Mouse (Mus musculus): Measurements from ENCODE around the gene Chst5. TPM values are rescaled to one million over a fixed set of nuclear protein-coding genes. Genes with fewer than 3 reads are reported as not detected.

Chst5 gene
- polyA plus RNA-seq, 1 experiment from 2014 or later = 5.3 TPM

GRCm38 (mm10) chr8:111919663-111920062 lies 9.4 kb upstream of the Chst5 start:
- 85% methylated on average over 2 of the region's 2 CpGs for WGBS
- Histone ChIP-seq H3K9ac (replicated peaks; ENCODE audit: low read depth) (no peak overlapping the region), H3K27me3 (replicated peaks; ENCODE audit: insufficient read depth, low read length) (no peaks in the 10 kb centered on the region), H3K27ac (ENCODE audit: low read length) (no peak overlapping the region), H3K4me1 (ENCODE audit: insufficient read depth, low read depth, low read length) (no peaks in the 10 kb centered on the region), H3K9me3 (ENCODE audit: low read length) (no peaks in the 10 kb centered on the region), H3K36me3 (ENCODE audit: insufficient read depth, low read length) (no peaks in the 10 kb centered on the region), H3K4me2 (replicated peaks; ENCODE audit: low read depth, low read length) (no peak overlapping the region), H3K4me3 (ENCODE audit: low read depth, low read length) (no peak overlapping the region)
- DNase-seq (ENCODE audit: low spot score) (no peak), ATAC-seq (no peak)
- TF ChIP-seq CTCF (IDR thresholded peaks at IDR 0.05) (peak; percentile 42; the same call in 1 of the 2 replicates), EP300 (IDR thresholded peaks at IDR 0.05) (no peak)

GRCm38 (mm10) chr8:111912860-111913432 lies 2.7 kb upstream of the Chst5 start:
- Histone ChIP-seq H3K27me3 (replicated peaks; ENCODE audit: insufficient read depth, low read length) (no peaks in the 10 kb centered on the region), H3K36me3 (ENCODE audit: insufficient read depth, low read length) (no peaks in the 10 kb centered on the region), H3K9ac (replicated peaks; ENCODE audit: low read depth) (no peak overlapping the region), H3K9me3 (ENCODE audit: low read length) (no peaks in the 10 kb centered on the region), H3K4me1 (ENCODE audit: insufficient read depth, low read depth, low read length) (no peaks in the 10 kb centered on the region; the same call in 1 of the 2 replicates), H3K4me2 (replicated peaks; ENCODE audit: low read depth, low read length) (no peak overlapping the region), H3K27ac (ENCODE audit: low read length) (no peak overlapping the region), H3K4me3 (ENCODE audit: low read depth, low read length) (no peak overlapping the region)
- 48% methylated on average over 12 of the region's 12 CpGs for WGBS
- DNase-seq (ENCODE audit: low spot score) = no peak
- ATAC-seq = no peak
- TF ChIP-seq CTCF (IDR thresholded peaks at IDR 0.05) (peak; percentile 47), EP300 (IDR thresholded peaks at IDR 0.05) (no peak)

GRCm38 (mm10) chr8:111911572-111911971 lies 1.3 kb upstream of the Chst5 start:
- Histone ChIP-seq H3K9me3 (ENCODE audit: low read length) (no peaks in the 10 kb centered on the region), H3K36me3 (ENCODE audit: insufficient read depth, low read length) (no peaks in the 10 kb centered on the region), H3K27ac (ENCODE audit: low read length) (no peak overlapping the region), H3K27me3 (replicated peaks; ENCODE audit: insufficient read depth, low read length) (no peaks in the 10 kb centered on the region), H3K4me3 (ENCODE audit: low read depth, low read length) (no peak overlapping the region), H3K9ac (replicated peaks; ENCODE audit: low read depth) (no peak overlapping the region), H3K4me2 (replicated peaks; ENCODE audit: low read depth, low read length) (no peak overlapping the region), H3K4me1 (ENCODE audit: insufficient read depth, low read depth, low read length) (no peaks in the 10 kb centered on the region; the same call in 1 of the 2 replicates)
- WGBS = 57% methylated on average over 7 of the region's 7 CpGs
- ATAC-seq (no peak), DNase-seq (ENCODE audit: low spot score) (no peak)
- no peak for TF ChIP-seq CTCF (IDR thresholded peaks at IDR 0.05)
- no peak for TF ChIP-seq EP300 (IDR thresholded peaks at IDR 0.05)

DNA sequence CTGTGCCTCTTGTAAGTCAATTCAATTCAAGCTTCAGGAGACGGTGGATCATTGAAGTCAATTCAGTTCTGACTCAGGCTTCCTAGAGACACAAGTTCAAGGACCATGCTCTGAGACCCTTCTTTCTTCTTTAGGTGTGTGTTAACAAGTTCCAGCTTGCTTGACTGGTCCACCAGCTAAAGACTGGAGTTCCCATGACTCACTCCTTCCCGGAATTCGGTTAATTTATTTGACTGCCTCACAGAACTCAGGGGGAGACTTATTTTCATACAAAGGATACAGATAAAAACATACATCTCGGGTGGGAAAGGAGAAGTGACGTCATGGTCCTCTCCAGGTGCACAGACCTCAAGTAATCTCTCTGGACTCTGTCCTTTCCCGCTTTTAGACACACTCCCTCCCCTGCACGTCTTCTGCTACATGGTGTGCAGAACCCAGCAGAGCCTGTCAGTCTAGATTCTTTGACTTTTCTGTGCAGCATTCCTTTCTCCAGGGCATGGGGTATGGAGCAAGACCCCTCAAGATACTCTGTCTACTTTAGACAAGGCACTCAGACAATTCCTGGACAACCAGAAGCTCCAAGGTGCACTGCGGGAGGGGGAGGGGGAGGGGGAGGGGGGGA lies 4.6 kb downstream of the Chst5 start:
- Histone ChIP-seq H3K36me3 (ENCODE audit: insufficient read depth, low read length) (no peaks in the 10 kb centered on the region), H3K9ac (replicated peaks; ENCODE audit: low read depth) (no peak overlapping the region), H3K4me2 (replicated peaks; ENCODE audit: low read depth, low read length) (no peak overlapping the region), H3K4me1 (ENCODE audit: insufficient read depth, low read depth, low read length) (no peaks in the 10 kb centered on the region; the same call in 1 of the 2 replicates), H3K4me3 (ENCODE audit: low read depth, low read length) (no peak overlapping the region), H3K9me3 (ENCODE audit: low read length) (no peaks in the 10 kb centered on the region), H3K27ac (ENCODE audit: low read length) (no peak overlapping the region), H3K27me3 (replicated peaks; ENCODE audit: insufficient read depth, low read length) (no peaks in the 10 kb centered on the region)
- DNase-seq (ENCODE audit: low spot score) = peak; percentile 62
- ATAC-seq = peak; percentile 92
- 34% methylated on average over 7 of the region's 8 CpGs for WGBS
- TF ChIP-seq CTCF (IDR thresholded peaks at IDR 0.05) (no peak), EP300 (IDR thresholded peaks at IDR 0.05) (no peak)

GRCm38 (mm10) chr8:111902080-111902479 lies 8.2 kb downstream of the Chst5 start:
- no peak overlapping the region for H3K9ac ChIP-seq (replicated peaks; ENCODE audit: low read depth)
- TF ChIP-seq EP300 (IDR thresholded peaks at IDR 0.05) = no peak
- no peak for TF ChIP-seq CTCF (IDR thresholded peaks at IDR 0.05)
- H3K4me1 ChIP-seq (ENCODE audit: insufficient read depth, low read depth, low read length) = no peaks in the 10 kb centered on the region
- ATAC-seq = no peak
- no peaks in the 10 kb centered on the region for H3K27me3 ChIP-seq (replicated peaks; ENCODE audit: insufficient read depth, low read length)
- no peak overlapping the region for H3K4me3 ChIP-seq (ENCODE audit: low read depth, low read length)
- no peak for DNase-seq (ENCODE audit: low spot score)
- no peaks in the 10 kb centered on the region for H3K9me3 ChIP-seq (ENCODE audit: low read length)
- no peak overlapping the region for H3K4me2 ChIP-seq (replicated peaks; ENCODE audit: low read depth, low read length)
- H3K27ac ChIP-seq (ENCODE audit: low read length) = no peak overlapping the region
- 12% methylated on average over 5 of the region's 5 CpGs for WGBS
- no peaks in the 10 kb centered on the region for H3K36me3 ChIP-seq (ENCODE audit: insufficient read depth, low read length)

DNA sequence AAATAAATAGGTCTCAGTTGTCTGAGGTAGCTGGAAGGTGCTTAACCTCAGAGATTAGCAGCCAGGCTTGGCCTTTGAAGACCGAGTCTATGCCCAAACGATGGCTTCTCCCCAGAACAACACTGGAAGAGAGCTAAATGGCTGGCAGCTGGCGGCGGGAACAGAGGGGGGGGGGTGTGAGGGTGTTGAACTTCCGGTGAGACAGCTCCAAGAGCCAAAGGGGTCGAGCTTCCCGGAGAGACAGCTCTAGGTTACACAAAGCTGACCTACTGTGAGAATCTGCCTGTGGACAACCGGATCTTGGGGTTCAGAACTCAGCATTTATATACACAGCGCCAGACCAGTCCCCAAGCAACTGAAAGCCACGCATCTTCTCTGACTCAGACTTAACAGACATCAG lies 11.7 kb downstream of the Chst5 start:
- no peak for TF ChIP-seq CTCF (IDR thresholded peaks at IDR 0.05)
- TF ChIP-seq EP300 (IDR thresholded peaks at IDR 0.05) = no peak
- no peak overlapping the region for H3K4me3 ChIP-seq (ENCODE audit: low read depth, low read length)
- no peak for DNase-seq (ENCODE audit: low spot score)
- no peak overlapping the region for H3K27ac ChIP-seq (ENCODE audit: low read length)
- no peaks in the 10 kb centered on the region for H3K9me3 ChIP-seq (ENCODE audit: low read length)
- ATAC-seq = peak; percentile 55
- no peak overlapping the region for H3K9ac ChIP-seq (replicated peaks; ENCODE audit: low read depth)
- no peaks in the 10 kb centered on the region for H3K4me1 ChIP-seq (ENCODE audit: insufficient read depth, low read depth, low read length)
- no peak overlapping the region for H3K4me2 ChIP-seq (replicated peaks; ENCODE audit: low read depth, low read length)
- WGBS = 32% methylated on average over 10 of the region's 10 CpGs
- no peaks in the 10 kb centered on the region for H3K36me3 ChIP-seq (ENCODE audit: insufficient read depth, low read length)
- H3K27me3 ChIP-seq (replicated peaks; ENCODE audit: insufficient read depth, low read length) = no peaks in the 10 kb centered on the region

Data from lung, postnatal 0 days (tissue).